Mouse (Mus musculus) liver, adult 2 months (tissue): ENCODE measurements around the gene S1pr1. TPM values are rescaled to one million over a fixed set of nuclear protein-coding genes. Genes with fewer than 3 reads are reported as not detected.

ENCODE experiments used
- DNase-seq: peaks from one replicate; pipeline ENCODE4 v3.0.0-alpha.2; 2011; ENCODE audit warnings: low read depth, low spot score; ENCODE audit errors: extremely low read depth
- H3K27ac ChIP-seq: fragments of 200-500 bp; replicated peaks from 2 replicates; pipeline ENCODE4 v1.5.1; 2012; ENCODE audit warnings: low read depth, mild to moderate bottlenecking, control low read depth, inconsistent platforms, low read length; ENCODE audit not compliant: insufficient read depth
- H3K27me3 ChIP-seq: fragments of 200-500 bp; 2 replicates; pipeline ENCODE4 v1.6.1; 2012; ENCODE audit warnings: mild to moderate bottlenecking, moderate library complexity, low read length, inconsistent platforms; ENCODE audit not compliant: control insufficient read depth, insufficient read depth
- H3K36me3 ChIP-seq: fragments of 200-500 bp; 2 replicates; pipeline ENCODE4 v1.6.1; 2012; ENCODE audit warnings: low read length, inconsistent platforms; ENCODE audit not compliant: control insufficient read depth, insufficient read depth
- H3K4me1 ChIP-seq: fragments of 200-500 bp; 2 replicates; pipeline ENCODE4 v1.6.1; 2011; ENCODE audit warnings: low read length; ENCODE audit not compliant: control insufficient read depth, insufficient read depth
- H3K4me3 ChIP-seq: fragments of 200-500 bp; 2 replicates; pipeline ENCODE4 v1.5.1; 2011; ENCODE audit warnings: low read depth, mild to moderate bottlenecking, control low read depth, low read length, moderate library complexity; ENCODE audit not compliant: insufficient read depth
- H3K79me2 ChIP-seq: fragments of 200-500 bp; 2 replicates; pipeline ENCODE4 v1.6.1; 2012; ENCODE audit warnings: inconsistent platforms, mild to moderate bottlenecking, low read length, moderate library complexity; ENCODE audit not compliant: control insufficient read depth, insufficient read depth
- H3K9ac ChIP-seq: fragments of 200-500 bp; 2 replicates; pipeline ENCODE4 v1.6.1; 2012; ENCODE audit warnings: low read depth, mild to moderate bottlenecking, control low read depth, inconsistent platforms, low read length
- CTCF ChIP-seq: fragments of 200-500 bp; IDR thresholded peaks from 2 replicates; pipeline ENCODE4 v1.5.1; 2011; ENCODE audit warnings: low read depth, low read length, control low read depth
- POLR2A ChIP-seq: fragments of 200-500 bp; IDR thresholded peaks from 2 replicates; pipeline ENCODE4 v1.6.1; 2011; ENCODE audit warnings: low read length, control low read depth; ENCODE audit not compliant: insufficient read depth; ENCODE audit errors: extremely low read depth
- WGBS: fragments of 180-500 bp; shearing (Covaris S2); methylation state at CpG from one replicate; pipeline ENCODE4 v1.1.7; 2018; 5-methylcytosine and 5-hydroxymethylcytosine counted together
- polyA plus RNA-seq: library from polyadenylated mRNA; depleted of rRNA; stranded (reverse); fragments of >200 nt; gene quantifications from 2 replicates; pipeline ENCODE4 v1.2.3, GENCODE M21; 2012
- total RNA-seq: library from RNA; depleted of rRNA; stranded (reverse); fragments of >200 nt; gene quantifications from 2 replicates; pipeline ENCODE4 v1.2.3, GENCODE M21; 2014

S1pr1 gene
- total and polyA plus RNA-seq, 2 experiments, result 21.5 to 95.7 TPM

GRCm38 (mm10) chr3:115711924-115712807 lies 2.7 kb downstream of the S1pr1 start:
- Histone ChIP-seq H3K4me3 (0 out of 2 replicates have a peak overlapping the region, but pooled peaks have one; percentile 14), H3K27me3 (no peaks in the 10 kb centered on the region), H3K36me3 (peaks cover 11% of the 10 kb centered on the region), H3K79me2 (peaks cover 17% of the 10 kb centered on the region; the same call in 1 of the 2 replicates), H3K9ac (no peak overlapping the region), H3K27ac (no peak overlapping the region), H3K4me1 (peaks cover 19% of the 10 kb centered on the region)
- no peak for DNase-seq
- no peak for TF ChIP-seq POLR2A
- no peak for TF ChIP-seq CTCF
- WGBS, result 77% methylated on average over 27 of the region's 27 CpGs

DNA sequence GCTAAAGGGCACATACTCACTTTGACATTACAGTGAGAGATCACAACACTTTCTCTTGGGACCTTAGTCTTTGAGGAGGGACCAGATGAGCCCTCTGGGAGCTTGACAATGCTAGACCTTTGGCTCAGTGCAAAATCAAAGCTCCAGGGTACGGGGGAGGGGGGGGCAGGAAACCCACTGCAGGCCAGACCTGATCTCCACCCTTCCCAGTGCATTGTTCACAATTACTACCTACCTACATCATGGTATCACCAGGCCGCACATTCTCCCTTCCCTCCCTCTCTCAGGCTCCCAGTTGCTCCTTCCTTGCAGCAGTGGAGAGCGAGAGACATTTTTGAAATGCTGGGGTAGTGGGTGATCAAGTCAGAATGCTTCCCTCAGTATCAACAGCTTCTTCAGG lies 3.5 kb downstream of the S1pr1 start:
- TF ChIP-seq POLR2A (no peak), CTCF (no peak)
- Histone ChIP-seq H3K9ac (peak overlapping the region; percentile 14; the same call in 1 of the 2 replicates), H3K4me1 (peaks cover 19% of the 10 kb centered on the region), H3K4me3 (no peak overlapping the region), H3K27ac (peak overlapping the region; percentile 36), H3K79me2 (peaks cover 17% of the 10 kb centered on the region; the same call in 1 of the 2 replicates), H3K27me3 (no peaks in the 10 kb centered on the region), H3K36me3 (peaks cover 14% of the 10 kb centered on the region)
- DNase-seq, result no peak
- WGBS, result 67% methylated on average over 3 of the region's 3 CpGs

DNA sequence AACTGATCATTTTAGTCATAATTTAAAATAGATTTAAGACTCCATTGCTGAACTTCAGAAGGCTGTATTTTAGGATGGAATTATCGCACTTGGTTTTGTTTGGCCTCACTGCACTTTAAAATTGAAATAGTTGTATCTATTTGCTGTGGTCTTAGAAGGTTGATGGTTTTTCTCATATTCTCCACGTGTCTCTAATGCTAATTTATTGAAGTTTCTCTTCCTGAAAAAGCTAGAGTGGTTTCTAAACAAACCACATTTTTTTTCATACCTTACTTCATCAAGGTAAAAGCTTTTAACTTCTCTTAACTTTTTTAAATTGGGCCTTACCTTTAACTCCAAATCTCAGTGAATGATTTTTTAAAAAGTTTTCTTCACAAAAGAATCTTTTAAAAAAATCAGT lies 4.8 kb downstream of the S1pr1 start:
- peaks cover 17% of the 10 kb centered on the region; the same call in 1 of the 2 replicates for H3K79me2 ChIP-seq
- peaks cover 19% of the 10 kb centered on the region for H3K4me1 ChIP-seq
- H3K36me3 ChIP-seq, result peaks cover 21% of the 10 kb centered on the region
- no peak for DNase-seq
- WGBS, result 76% methylated on average over 2 of the region's 2 CpGs
- no peak overlapping the region for H3K4me3 ChIP-seq
- no peaks in the 10 kb centered on the region for H3K27me3 ChIP-seq
- TF ChIP-seq POLR2A (no peak), CTCF (no peak)
- H3K9ac ChIP-seq, result no peak overlapping the region
- no peak overlapping the region for H3K27ac ChIP-seq

DNA sequence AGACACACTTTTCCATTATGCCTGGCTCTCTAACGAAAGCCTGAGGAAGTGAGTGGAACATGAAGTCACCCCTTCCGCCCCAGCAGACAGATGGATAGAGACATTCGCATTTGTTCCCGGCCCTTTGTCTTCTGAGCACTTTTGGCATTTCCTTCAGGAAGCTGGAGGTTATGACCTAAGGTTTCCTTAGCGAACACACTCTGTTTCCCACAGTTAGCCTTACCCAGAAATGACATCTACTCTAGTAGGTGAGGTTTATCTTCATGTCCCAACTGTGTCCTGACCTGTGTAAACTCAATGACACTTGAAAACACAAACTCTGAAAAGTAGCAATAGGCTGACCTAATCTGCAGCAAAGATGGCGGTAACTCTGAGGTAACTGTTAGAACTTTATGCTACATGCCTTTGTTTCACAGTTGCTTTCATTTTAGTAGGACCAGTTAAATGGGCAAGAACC lies 5.7 kb downstream of the S1pr1 start:
- DNase-seq, result peak; percentile 22
- Histone ChIP-seq H3K27me3 (no peaks in the 10 kb centered on the region), H3K4me1 (peaks cover 19% of the 10 kb centered on the region), H3K79me2 (peaks cover 17% of the 10 kb centered on the region; the same call in 1 of the 2 replicates), H3K4me3 (no peak overlapping the region), H3K9ac (no peak overlapping the region), H3K27ac (no peak overlapping the region; the same call in 1 of the 2 replicates), H3K36me3 (peaks cover 23% of the 10 kb centered on the region)
- no peak for TF ChIP-seq CTCF
- no peak for TF ChIP-seq POLR2A
- 75% methylated on average over 6 of the region's 6 CpGs for WGBS

DNA sequence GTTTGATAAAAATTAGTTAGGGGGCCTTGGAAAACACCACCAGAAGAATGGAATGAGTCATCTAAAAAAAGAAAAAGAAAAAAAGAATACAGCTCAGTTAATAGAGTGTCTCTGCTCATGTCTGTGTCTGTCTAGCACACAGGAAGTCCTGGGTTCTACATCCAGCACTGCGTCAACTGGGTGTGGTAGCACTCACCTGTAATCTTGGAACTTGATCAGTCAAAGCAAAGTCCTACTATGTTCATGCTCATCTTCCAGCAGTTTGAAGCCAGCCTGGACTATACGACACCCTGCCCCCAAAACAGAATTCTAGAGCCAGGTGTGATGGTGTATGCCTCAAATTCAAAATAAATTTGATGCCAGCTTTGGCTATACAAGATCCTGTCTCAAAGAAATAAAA lies 8.1 kb downstream of the S1pr1 start:
- H3K36me3 ChIP-seq, result peaks cover 25% of the 10 kb centered on the region
- H3K79me2 ChIP-seq, result peaks cover 7% of the 10 kb centered on the region; the same call in 1 of the 2 replicates
- no peaks in the 10 kb centered on the region for H3K27me3 ChIP-seq
- TF ChIP-seq CTCF (no peak), POLR2A (no peak)
- no peak overlapping the region for H3K4me3 ChIP-seq
- H3K9ac ChIP-seq, result no peak overlapping the region
- peaks cover 9% of the 10 kb centered on the region for H3K4me1 ChIP-seq
- no peak overlapping the region for H3K27ac ChIP-seq
- no peak for DNase-seq
- 96% methylated on average over 2 of the region's 2 CpGs for WGBS
